Mouse (Mus musculus) embryonic stem cell, embryonic (primary cell): ENCODE measurements around the gene Celf2.

Source experiments
- CTCF ChIA-PET, 4 experiments: fragments of 300-600 bp in 2 of 4; fragments of 350-600 bp in 2 of 4; sonication (Branson Sonifier 250); formaldehyde crosslinking; loops; one replicate each; lab custom pipeline; 2022; ENCODE audit warnings: inconsistent platforms in 2 of 4; lab: Charles Lee
- POLR2A ChIA-PET, 4 experiments: fragments of 300-600 bp in 2 of 4; fragments of 350-600 bp in 2 of 4; sonication (Branson Sonifier 250); formaldehyde crosslinking; loops; one replicate each; lab custom pipeline; 2022; ENCODE audit warnings: antibody characterized with exemption in 4 of 4, inconsistent platforms in 1 of 4; lab: Charles Lee

Celf2 gene

DNA sequence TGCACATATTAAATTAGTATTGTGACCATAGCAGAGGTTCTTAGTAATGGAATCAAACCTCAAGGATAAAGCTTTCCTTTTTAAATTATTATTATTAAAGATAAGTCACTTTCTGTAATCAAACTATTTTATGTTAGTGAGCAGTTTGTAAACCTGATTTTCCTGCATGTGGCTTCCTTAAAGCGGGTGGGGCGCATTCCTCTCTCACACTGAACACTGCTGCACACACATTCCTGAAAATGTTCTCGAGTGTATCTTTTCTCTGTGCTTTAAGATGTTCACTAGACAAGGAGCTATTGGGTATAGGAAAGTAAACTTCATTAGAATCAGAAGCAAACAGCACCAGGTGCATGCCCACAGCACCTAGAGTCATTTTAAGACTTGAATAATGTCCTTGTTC is 605.0 kb downstream of the Celf2 start:
- POLR2A ChIA-PET = interaction anchor here in 1 of 4 experiments (0.6 kb wide), 1 partner anchor 142 kb away, joined by 3 read pairs; no protein-coding TSS in a partner anchor
- CTCF ChIA-PET = interaction anchor here in 1 of 4 experiments (0.6 kb wide), 1 partner anchor 55 kb away, joined by 4 read pairs; no protein-coding TSS in a partner anchor

DNA sequence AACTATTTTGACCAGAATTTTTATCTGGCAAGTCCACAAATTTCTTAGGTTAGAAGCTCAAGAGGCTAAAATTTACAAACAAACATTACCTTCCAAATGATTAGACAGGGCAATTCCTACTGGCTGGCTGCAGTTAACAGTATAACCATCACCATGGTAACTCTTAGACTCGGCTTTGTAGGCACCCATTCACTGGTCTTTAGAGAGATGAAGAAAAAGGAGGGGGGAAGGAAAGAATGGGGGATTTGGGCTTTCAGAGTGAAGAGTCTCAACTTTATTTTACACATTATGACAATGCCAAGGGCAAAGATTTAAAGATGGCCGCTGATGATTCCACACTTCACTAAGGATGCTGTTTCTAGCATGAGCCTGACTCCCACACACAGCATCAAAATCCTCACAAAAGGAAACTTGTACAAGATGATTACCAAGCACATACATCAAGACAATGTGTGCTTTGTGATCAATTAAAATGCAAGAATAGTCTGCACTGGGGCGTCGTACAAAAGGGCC is 606.1 kb downstream of the Celf2 start:
- ChIA-PET CTCF (no interaction called here), POLR2A (no interaction called here)

DNA sequence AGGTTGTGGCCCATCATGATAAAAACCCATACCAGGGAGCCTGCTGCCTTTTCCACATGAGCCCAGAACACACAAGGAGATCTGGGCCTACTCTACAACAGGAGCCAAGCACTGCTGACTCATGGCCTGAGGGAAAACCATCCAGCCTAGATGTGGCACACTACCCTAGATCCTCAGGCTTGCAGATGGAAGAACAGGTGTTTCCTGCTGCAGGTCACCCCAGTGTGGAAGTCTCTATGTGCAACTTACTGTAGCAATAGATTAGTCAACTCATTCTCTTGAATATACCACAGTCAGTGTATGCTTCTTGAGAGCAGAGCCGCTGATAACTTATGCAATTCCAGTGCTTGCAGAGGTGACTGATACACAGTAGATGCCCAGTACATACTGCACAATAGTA is 612.5 kb downstream of the Celf2 start:
- CTCF ChIA-PET = no interaction called here
- POLR2A ChIA-PET = no interaction called here

DNA sequence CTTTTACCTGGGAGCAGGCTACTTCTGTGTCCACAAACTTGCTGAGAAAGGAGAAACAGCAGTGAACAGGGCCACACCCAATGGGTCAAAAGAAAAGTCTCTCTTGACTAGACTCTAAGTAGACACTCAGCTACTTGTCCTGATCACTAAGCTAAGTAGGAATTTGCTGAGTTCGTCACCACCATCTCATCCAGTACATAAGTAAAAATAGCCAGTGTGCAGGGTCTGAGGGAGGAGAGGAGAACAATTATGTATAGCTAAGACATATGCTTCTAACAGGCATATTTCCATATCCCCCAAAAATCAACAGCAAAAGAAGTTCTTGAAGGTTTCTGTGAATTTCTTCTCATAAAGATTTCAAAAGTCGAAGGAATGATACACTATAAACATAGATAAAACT is 615.8 kb downstream of the Celf2 start:
- ChIA-PET CTCF (no interaction called here), POLR2A (no interaction called here)

DNA sequence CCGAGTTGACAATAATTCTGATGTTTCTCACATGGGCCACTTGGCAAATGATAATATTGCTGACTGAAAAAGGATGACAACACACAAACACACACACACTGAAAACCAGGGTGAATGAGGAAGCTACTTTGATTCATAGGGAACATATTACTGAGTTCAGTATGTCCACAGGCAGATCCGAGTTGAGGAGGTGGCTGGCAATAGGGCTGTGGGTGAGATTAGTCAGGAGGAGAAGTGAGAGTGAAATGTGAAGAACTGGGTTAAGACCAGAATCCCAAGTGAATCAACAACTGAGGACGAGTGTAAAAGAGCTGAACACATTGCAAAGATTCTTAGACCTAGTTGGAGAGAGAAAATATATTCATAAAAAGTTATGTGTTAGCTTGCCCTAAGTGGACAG is 616.3 kb downstream of the Celf2 start:
- ChIA-PET POLR2A (no interaction called here), CTCF (no interaction called here)

DNA sequence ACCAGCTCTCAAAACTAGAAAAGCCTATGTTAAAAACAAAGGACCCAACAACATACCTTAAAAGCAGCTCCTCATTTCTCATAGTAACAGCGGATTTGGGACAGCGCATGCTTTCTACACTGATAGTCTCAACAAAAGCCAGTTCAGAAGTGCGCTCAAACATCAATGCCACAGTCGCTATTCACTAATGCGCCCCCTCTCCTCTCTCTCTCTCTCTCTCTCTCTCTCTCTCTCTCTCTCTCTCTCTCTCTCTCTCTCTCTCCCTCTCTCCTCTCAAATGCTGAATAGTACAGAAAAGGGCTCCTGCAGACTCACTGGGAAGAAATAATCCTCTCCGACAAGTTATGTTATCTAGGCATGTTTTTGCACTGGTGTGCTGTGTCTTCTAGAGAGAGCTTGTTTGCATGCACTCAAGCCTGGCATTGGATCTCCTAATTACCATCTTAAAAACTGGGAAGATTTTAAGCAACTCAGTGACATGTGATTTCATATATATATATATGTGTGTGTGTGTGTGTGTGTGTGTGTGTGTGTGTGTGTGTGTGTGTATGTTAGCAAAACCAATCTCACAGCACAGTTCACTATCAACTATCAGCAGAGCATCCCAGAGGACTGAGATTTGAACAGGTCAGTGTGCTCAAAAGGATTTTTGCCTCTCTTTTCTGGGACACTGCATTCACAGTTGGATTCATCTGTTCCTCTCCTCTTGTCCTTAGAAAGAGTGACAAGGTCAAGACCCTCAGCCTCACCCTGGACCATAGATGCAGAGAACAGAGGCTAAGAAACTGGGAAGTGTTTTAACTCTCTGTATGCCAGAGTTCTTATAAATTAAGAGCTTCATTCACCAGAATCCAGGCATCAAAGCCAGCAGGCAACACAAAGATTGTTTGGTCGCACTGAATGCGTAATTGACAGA is 624.3 kb downstream of the Celf2 start:
- CTCF ChIA-PET = interaction anchor here in 2 of 4 experiments (0.5 to 0.7 kb wide), 2 partner anchors 143 to 334 kb away, joined by 4 to 10 read pairs; no protein-coding TSS in a partner anchor

DNA sequence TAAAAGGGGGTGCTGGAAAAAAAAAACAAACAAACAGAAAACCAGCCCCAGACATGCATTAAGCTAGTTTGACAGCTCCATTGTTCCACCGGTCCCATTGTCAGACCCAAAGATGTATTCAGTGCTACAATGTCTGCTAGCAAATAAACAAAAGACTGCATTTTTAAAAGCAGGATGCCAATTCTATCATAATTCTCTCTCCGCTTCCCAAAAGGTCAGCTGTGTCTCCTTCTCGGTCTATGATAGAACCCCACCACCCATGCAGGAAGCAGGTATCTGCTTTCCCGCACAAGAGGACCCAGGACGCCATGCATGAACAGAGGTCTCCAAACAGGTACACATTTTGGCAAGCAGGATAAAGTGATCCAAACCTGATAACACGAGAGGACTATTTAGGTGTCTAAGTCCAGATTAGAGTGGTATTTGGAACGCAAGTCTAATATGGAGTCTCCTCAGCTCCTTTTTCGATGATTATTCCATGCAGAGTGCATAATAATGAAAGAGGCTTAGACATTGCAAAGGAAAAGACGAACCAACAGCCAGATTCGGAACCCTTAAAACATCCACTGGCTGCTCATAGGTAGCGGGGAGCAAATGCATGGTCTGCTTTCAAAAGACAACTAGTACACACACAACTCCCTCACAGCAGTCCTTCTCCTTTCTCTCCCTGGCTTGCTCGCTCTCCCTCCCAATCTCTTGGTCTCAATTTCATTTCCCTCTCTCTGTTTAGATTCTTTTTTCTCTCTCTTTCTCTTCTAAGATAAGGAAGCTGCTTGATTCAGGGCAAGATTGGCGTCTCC is 625.2 kb downstream of the Celf2 start:
- POLR2A ChIA-PET = interaction anchor here in 1 of 4 experiments (0.6 to 0.7 kb wide), 2 partner anchors 9 to 126 kb away, joined by 3 to 5 read pairs; no protein-coding TSS in a partner anchor
- CTCF ChIA-PET = interaction anchor here in 2 of 4 experiments (0.5 to 0.7 kb wide), 2 partner anchors 144 to 335 kb away, joined by 4 to 10 read pairs; no protein-coding TSS in a partner anchor

More for the DNA sequence above, 624.3 kb downstream of the Celf2 start:
- POLR2A ChIA-PET = interaction anchor here in 1 of 4 experiments (0.7 kb wide), 1 partner anchor 10 kb away, joined by 5 read pairs; no protein-coding TSS in a partner anchor

DNA sequence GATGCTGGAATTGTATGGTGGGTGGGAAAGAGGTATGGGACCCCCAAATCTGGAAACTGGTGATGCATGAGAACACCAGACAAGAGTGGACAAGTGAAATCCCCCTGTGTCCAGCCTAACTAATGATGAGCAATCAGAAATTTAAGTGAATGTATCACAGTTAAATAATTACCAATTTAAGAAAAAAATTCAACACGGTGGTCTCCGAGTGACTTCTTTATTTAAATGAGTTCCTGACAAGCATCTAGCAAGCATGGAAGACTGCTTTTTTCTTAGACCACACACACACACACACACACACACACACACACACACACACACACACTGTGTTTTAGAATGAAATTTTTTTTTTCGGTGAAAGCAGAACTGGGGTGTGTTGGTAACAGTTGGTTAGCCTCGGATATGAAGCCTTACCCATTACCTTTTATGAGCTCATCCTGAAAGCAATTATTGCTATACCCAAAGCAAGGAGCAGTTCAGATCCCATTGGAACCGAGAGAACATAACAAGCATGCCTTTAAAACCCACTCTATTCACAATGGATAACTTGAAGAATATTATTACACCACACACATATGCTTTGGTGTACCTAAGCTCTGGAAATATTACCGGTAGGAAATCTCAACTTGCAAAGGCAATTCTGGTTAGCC is 627.0 kb downstream of the Celf2 start:
- CTCF ChIA-PET = no interaction called here

DNA sequence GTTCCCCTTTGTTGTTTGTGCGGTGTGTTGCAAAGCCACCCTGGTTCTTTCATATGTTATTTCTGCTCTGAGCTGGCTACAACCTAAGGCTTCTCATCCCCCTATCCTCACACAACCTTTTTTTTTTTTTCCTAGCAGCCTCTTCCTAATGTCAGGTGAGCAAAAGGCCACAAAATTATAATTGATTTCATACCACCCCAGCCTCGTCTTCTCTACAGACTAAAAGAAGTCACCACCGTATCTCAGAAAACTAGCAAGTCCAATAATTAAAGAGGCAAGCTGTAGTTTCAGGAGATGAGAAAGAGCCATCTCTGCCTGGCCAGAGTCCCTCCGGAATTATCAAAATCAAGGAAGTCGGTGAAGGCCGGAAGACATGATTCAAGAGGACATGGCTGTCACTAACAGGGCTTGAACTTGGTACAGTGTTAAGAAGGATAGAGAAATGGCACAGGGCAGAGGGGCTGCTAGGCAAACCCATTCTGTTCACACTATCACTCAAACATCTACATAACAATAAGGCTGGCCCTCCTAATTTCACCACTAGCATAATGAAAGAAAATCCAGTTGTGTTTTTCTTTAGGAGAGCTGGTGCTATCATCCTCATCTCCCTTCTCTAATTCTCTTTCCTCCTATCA is 628.3 kb downstream of the Celf2 start:
- ChIA-PET CTCF (interaction anchor here in 1 of 4 experiments (0.6 kb wide), 1 partner anchor 63 kb away, joined by 3 read pairs; no protein-coding TSS in a partner anchor), POLR2A (interaction anchor here in 1 of 4 experiments (0.6 to 1.0 kb wide), 2 partner anchors 97 to 139 kb away, joined by 3 read pairs; no protein-coding TSS in a partner anchor)

More for the DNA sequence above, 627.0 kb downstream of the Celf2 start:
- POLR2A ChIA-PET = interaction anchor here in 1 of 4 experiments (0.6 kb wide), 1 partner anchor 754 kb away, joined by 3 read pairs; no protein-coding TSS in a partner anchor

DNA sequence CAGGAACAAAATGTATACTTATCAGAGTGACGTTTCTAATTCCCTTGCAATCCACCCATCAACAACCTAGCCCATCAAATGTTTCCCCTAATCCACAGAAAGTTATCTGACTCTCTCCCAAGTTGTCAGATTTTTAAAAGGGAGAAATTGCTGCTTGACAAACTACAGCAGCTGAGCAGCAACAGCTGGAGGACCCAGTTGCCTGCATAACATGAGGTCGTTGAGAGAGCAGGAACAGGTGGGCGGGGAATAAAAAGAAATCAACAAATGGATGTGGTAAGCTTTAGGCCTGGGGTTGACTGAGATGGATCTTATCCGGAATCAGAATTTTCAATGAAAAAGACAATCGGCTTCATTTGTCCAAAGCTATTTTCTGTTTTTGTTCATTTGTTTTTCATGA is 632.3 kb downstream of the Celf2 start:
- ChIA-PET POLR2A (no interaction called here), CTCF (no interaction called here)

DNA sequence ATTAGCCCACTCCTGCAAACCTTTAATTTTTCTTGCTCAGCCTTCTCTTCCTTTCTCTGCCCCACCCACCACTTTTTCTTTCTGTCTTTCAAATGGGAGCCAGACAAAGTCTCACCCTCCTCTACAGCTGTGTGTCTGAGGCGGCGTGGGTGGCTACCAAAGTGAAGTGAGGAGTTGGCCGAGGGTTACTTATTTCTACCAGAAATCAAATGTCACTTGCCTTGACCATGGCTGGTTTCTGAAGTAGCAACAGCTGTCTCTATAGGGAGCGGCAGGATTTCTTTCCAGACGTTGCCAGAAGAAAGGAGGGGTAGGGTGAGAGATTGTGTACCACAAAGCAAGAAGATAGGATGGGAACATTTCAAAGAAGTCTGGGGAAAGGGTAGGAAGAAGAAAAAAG is 632.8 kb downstream of the Celf2 start:
- POLR2A ChIA-PET = interaction anchor here in 1 of 4 experiments (0.6 kb wide), 1 partner anchor 239 kb away, joined by 8 read pairs; no protein-coding TSS in a partner anchor
- CTCF ChIA-PET = no interaction called here

DNA sequence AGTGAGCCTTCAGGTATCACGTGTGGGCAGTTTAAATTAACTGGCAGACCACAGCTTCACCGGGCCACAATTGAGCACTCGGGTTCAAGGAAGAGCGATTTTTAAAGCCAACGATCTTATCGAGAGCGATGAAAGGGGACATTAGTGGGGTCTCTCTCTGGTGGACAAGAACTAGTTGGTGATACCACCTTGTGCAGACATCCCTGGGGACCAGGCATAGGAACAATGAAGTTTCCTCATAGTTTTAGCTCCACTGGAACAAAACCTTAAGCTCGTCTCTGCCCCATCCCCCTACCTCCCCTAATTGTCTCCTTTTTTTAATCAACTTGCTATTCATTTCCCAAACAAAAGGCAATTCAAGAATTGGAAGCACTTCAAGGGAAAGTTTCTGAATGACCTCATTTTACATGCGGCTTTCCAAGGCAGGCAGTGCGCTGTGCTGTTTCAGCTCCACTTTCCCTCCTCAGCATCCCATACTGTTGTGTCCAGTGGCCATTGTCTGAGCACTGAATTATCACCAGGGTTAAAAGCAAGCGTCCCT is 634.2 kb downstream of the Celf2 start:
- ChIA-PET POLR2A (interaction anchor here in 3 of 4 experiments (0.5 to 1.6 kb wide), 5 partner anchors 9 to 658 kb away, joined by 3 to 5 read pairs (median 3); no protein-coding TSS in a partner anchor), CTCF (no interaction called here)

DNA sequence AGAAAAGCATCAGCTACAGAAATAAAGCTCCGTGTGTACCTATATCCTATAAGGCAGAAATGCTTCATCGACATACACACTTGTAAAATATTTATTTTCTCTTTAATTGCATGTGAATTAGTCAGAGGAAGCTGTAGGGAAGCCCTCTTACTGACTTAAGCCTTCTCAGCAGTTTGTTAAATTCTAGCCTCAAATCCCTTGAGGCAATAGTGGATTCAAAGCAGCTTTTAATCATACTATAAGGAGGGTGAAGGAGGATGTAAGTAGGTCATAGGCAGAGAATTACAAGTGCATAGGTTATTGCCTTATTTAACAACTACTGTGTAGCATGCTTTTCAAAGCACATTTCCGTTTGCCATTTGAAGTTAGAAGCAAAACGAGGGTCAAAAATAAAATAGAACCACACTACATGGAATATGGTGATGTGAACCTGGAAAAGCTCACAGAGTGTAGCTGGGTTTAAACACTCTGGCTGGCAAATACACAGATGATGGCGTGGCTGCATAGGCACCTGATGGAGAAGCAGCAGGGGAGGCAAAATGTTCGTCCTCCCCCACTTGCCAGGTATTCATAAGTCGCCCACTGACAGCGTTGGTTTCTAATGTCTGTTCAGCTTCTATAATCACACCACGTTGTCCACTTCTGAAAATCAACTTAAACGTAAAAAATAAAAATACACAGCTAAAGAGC is 635.0 kb downstream of the Celf2 start:
- ChIA-PET CTCF (no interaction called here), POLR2A (interaction anchor here in 3 of 4 experiments (0.6 to 1.6 kb wide), 6 partner anchors 17 to 415 kb away, joined by 3 to 4 read pairs (median 3); no protein-coding TSS in a partner anchor)

DNA sequence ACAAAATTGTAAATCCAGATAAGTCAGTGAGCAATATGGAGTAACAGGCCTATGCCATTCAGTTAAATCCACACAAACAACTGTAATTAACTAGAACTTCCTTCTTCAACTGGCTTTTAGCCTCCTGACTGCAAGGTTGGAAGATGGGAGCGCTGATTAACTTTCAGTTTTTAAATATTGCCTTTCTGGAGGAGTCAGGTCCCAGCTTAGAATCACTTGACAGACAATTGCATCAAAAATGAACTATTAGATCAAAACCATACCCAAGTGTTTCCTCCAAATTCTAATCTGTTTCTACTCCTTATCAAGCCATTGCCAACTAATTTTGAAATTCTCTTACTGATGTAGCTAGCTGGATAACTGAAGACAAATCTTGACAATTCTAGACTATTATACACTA is 635.7 kb downstream of the Celf2 start:
- ChIA-PET POLR2A (interaction anchor here in 3 of 4 experiments (0.6 to 1.4 kb wide), 5 partner anchors 23 to 414 kb away, joined by 3 to 4 read pairs (median 3); no protein-coding TSS in a partner anchor), CTCF (no interaction called here)

DNA sequence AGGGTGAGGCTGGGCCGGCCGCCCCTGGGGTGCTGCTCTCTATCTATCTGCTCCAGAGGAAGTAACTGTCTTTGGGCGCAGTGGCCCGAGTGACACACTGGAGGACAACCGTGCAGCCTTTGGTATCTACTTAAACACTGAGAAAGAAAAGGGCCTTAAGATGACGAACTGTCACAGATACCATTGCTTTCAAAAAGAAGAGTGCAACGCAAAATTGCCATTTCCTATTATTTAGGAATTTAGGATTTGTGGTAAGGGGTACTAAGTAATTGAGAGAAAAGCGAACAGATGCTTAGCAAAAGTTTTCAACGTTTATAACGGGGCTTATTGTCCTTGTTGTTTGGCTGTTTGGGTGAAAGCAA is 636.5 kb downstream of the Celf2 start:
- ChIA-PET CTCF (no interaction called here), POLR2A (interaction anchor here in 2 of 4 experiments (0.6 to 1.4 kb wide), 4 partner anchors 10 to 34 kb away, joined by 3 read pairs; no protein-coding TSS in a partner anchor)

DNA sequence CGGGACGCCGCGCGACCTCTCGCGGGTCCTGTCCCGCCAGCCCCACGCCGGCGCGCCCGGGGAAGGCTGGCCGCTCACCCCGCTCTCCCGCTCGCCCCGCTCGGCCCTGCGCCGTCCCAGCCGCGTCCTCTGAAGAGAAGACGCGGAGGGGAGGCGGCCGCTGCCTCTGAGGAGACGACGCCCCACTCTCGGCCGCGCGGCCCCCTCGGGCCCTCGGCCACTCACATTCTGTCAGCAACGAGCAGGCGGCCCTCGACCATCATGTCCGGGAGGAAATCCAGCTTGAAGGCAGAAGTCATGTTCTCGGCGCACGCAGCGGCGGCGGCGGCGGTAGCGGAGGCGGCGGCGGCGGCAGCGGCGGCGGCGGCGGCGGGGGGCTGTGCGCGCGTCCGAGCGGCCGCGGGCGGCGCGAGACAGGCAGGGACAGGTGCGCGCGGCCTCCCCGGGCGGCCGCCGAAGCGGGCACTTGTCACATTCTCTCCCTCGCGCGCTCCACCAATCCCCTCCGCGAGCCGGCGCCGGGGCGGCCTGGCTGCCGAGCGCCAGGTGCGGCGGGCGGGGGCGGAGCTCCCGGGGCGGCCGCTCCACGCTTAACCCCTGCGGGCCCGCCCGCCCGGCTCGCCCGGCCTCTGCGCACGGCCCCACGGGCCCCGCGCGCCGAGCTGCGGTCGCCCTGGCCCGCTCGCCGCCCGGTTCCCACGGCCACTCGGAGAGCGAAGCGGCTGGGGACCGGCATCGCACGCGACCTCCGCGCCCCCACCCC is 637.1 kb downstream of the Celf2 start:
- ChIA-PET CTCF (interaction anchor here in 1 of 4 experiments (0.6 kb wide), 1 partner anchor 381 kb away, joined by 3 read pairs; no protein-coding TSS in a partner anchor), POLR2A (interaction anchor here in 2 of 4 experiments (0.5 to 1.4 kb wide), 5 partner anchors 9 to 214 kb away, joined by 3 read pairs; no protein-coding TSS in a partner anchor)
